Mouse (Mus musculus) stomach, postnatal 0 days (tissue): ENCODE data around the gene Sptbn2.

Experiments
- CTCF ChIP-seq: IDR thresholded peaks from 2 replicates; pipeline ENCODE4 v1.5.1; 2016; ENCODE audit warnings: antibody characterized with exemption, low read depth, mild to moderate bottlenecking, moderate library complexity
- EP300 ChIP-seq: optimal IDR thresholded peaks from 2 replicates; pipeline ENCODE3; 2016; ENCODE audit warnings: antibody characterized with exemption

DNA sequence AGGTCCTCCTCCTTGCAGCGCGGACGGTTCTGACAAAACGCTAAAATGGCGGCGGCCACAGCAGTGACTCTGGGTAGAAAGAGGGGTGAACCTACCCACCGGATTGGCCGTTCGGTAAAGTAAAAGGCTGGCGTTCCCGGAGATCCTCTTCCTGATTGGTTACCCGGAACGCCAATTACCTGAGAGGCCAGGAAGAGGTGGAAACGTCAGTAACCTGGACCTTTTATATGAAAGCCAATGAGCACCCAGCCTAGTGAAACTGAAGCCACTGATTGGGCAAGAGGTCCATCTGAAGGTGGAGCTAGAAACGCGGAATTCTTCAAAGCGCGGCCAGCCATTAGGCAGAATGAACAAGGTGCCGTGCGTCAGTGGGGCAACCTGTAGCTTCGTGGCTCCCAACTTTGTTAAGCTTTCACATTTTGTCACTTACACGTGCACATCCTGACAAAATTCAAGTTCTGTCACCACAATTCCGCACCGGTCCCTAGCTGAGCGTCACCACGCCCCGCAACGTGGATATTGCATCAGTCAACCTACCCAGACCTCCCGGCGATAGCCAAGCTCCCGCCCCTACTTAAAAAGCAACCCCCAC lies 83.0 kb downstream of the Sptbn2 start, which contains the start of gene Rbm4:
- TF ChIP-seq CTCF (no peak; the same call in 1 of the 2 replicates), EP300 (no peak)
